Mouse (Mus musculus) liver, embryonic 14.5 days (tissue): Measurements from ENCODE around the gene Gm4881.

ENCODE experiments used
- CTCF ChIP-seq: IDR thresholded peaks from 2 replicates; pipeline ENCODE4 v1.5.1; 2016; ENCODE audit warnings: antibody characterized with exemption, low read depth, control low read depth
- EP300 ChIP-seq: IDR thresholded peaks from 2 replicates; pipeline ENCODE4 v1.6.1; 2016; ENCODE audit warnings: antibody characterized with exemption, low read depth

- TF ChIP-seq EP300 (no peak), CTCF (no peak)
These were observed 42.0 kb downstream of the Gm4881 start for GRCm38 (mm10) chr7:24902264-24902629.
